9 mouse cellular contexts compared by ENCODE assay signal in the genomic region with DNA sequence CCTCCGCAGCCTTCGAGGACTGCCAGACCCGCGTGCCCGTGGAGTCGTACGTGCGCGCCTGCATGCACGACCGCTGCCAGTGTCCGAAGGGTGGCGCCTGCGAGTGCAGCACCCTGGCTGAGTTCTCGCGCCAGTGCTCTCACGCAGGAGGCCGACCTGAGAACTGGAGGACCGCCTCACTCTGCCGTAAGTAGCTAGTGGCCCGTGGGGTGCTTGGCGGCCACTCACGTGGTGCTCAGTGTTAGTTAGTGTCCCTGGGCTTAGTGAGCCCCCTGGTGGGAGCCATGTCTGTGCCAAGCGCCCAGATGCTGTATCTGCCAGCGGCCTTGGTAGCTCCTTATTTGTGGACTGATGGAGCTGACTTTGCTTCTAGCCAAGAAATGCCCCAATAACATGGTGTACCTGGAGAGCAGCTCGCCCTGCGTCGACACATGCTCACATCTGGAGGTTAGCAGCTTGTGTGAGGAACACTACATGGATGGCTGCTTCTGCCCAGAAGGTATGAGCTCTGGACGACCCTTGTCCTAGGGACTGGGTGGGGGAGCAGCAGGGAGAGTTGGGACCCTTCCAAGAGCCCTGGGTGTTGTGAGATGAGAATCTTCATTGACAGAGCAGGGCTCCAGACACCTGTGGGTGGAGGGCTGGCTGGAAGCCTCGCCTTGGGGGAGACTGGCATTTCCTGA. TPM values are rescaled to one million over a fixed set of nuclear protein-coding genes. Genes with fewer than 3 reads are reported as not detected.
DNase-seq lines count a peak whose midpoint lies in the region; ATAC-seq and TF ChIP-seq lines count a peak whose summit lies in the region.
"Had no signal": no experiment of that assay in that cellular context is flagged by ENCODE, and none has a peak within 500 bp of the region (broad histone marks: within the 10 kb centered on the region; RNA-seq: fewer than 3 reads in every experiment).

No protein-coding gene starts in this region.

- no peak for DNase-seq in layer of hippocampus, adult 2 months (ENCODE audit: low spot score in 2 of 2)
- DNase-seq in layer of hippocampus, adult 9-10 months (ENCODE audit: low spot score), result no peak
- peak; percentile 12 for DNase-seq in embryonic facial prominence, embryonic 14.5 days (ENCODE audit: low spot score)
- DNase-seq in splenic B cell, adult 2 months (ENCODE audit: low read depth, low spot score), result peak; percentile 11
- DNase-seq in frontal cortex, postnatal 14 days (ENCODE audit: low spot score in 2 of 2), result no peak

- H3K27ac ChIP-seq in layer of hippocampus, adult 2 months, result no peak overlapping the region
- no peak overlapping the region for H3K27ac ChIP-seq in embryonic facial prominence, embryonic 14.5 days (replicated peaks; ENCODE audit: low read depth, low read length)
- no peak overlapping the region for H3K27ac ChIP-seq in intestine, postnatal 0 days (ENCODE audit: low read depth, low read length)
- H3K27ac ChIP-seq in lung, embryonic 15.5 days, result no peak overlapping the region

- no peaks in the 10 kb centered on the region for H3K9me3 ChIP-seq in embryonic facial prominence, embryonic 14.5 days (ENCODE audit: control insufficient read depth, low read length)
- H3K9me3 ChIP-seq in intestine, postnatal 0 days (ENCODE audit: control insufficient read depth), result no peaks in the 10 kb centered on the region
- H3K9me3 ChIP-seq in lung, embryonic 15.5 days, result no peaks in the 10 kb centered on the region

- peak overlapping the region; percentile 50 for H3K4me2 ChIP-seq in embryonic facial prominence, embryonic 14.5 days (ENCODE audit: low read depth, low read length)
- peak overlapping the region; percentile 4; the same call in 1 of the 2 replicates for H3K4me2 ChIP-seq in intestine, postnatal 0 days (replicated peaks; ENCODE audit: low read depth)
- peak overlapping the region; percentile 53 for H3K4me2 ChIP-seq in lung, embryonic 15.5 days

- H3K4me1 ChIP-seq in embryonic facial prominence, embryonic 14.5 days (ENCODE audit: control insufficient read depth, insufficient read depth, low read length), result 0 out of 2 replicates have a peak, but pooled peaks cover 4% of the 10 kb centered on the region
- H3K4me1 ChIP-seq in intestine, postnatal 0 days (replicated peaks; ENCODE audit: control insufficient read depth, insufficient read depth, low read length), result no peaks in the 10 kb centered on the region
- H3K4me1 ChIP-seq in lung, embryonic 15.5 days, result no peaks in the 10 kb centered on the region

- peak; percentile 44 for TF ChIP-seq CTCF in layer of hippocampus, adult 2 months (conservative IDR thresholded peaks at IDR 0.05)
- TF ChIP-seq CTCF in intestine, postnatal 0 days (IDR thresholded peaks at IDR 0.05; ENCODE audit: low read depth), result peak; percentile 52; the same call in 1 of the 2 replicates

- H3K36me3 ChIP-seq in embryonic facial prominence, embryonic 14.5 days (ENCODE audit: control insufficient read depth, insufficient read depth, low read length), result no peaks in the 10 kb centered on the region
- H3K36me3 ChIP-seq in intestine, postnatal 0 days (ENCODE audit: control insufficient read depth, insufficient read depth), result no peaks in the 10 kb centered on the region
- H3K36me3 ChIP-seq in lung, embryonic 15.5 days, result no peaks in the 10 kb centered on the region
- H3K36me3 ChIP-seq in splenic B cell, adult 2 months (ENCODE audit: control insufficient read depth, insufficient read depth, low read length, poor library complexity, severe bottlenecking), result no peaks in the 10 kb centered on the region

- H3K4me3 ChIP-seq in layer of hippocampus, adult 2 months, result no peak overlapping the region
- peak overlapping the region; percentile 11; the same call in 1 of the 2 replicates for H3K4me3 ChIP-seq in embryonic facial prominence, embryonic 14.5 days (ENCODE audit: low read depth, low read length)
- no peak overlapping the region for H3K4me3 ChIP-seq in intestine, postnatal 0 days (ENCODE audit: low read depth, low read length)
- H3K4me3 ChIP-seq in lung, embryonic 15.5 days, result peak overlapping the region; percentile 11

- 0 out of 2 replicates have a peak, but pooled peaks have one; percentile 45 for ATAC-seq in embryonic facial prominence, embryonic 14.5 days (ENCODE audit: low read depth)
- no peak for ATAC-seq in intestine, postnatal 0 days
- ATAC-seq in lung, embryonic 15.5 days (ENCODE audit: borderline replicate concordance, extremely low read depth, low FRiP score, low TSS enrichment), result no peak; the same call in 1 of the 2 replicates
- no peak for ATAC-seq in erythroblast, adult 5-6 weeks (replicated peaks; ENCODE audit: low FRiP score, poor library complexity, severe bottlenecking)

- WGBS in embryonic facial prominence, embryonic 14.5 days, result 52% methylated on average over 22 of the region's 30 CpGs
- 40% methylated on average over 30 of the region's 30 CpGs for WGBS in intestine, postnatal 0 days
- 41% methylated on average over 30 of the region's 30 CpGs for WGBS in lung, embryonic 15.5 days

- H3K9ac ChIP-seq in embryonic facial prominence, embryonic 14.5 days (ENCODE audit: low read depth, low read length), result no peak overlapping the region
- H3K9ac ChIP-seq in intestine, postnatal 0 days (ENCODE audit: low read depth, low read length), result no peak overlapping the region
- no peak overlapping the region for H3K9ac ChIP-seq in lung, embryonic 15.5 days

- no peaks in the 10 kb centered on the region for H3K27me3 ChIP-seq in embryonic facial prominence, embryonic 14.5 days (replicated peaks; ENCODE audit: control insufficient read depth, insufficient read depth, low read length)
- no peaks in the 10 kb centered on the region; the same call in 1 of the 2 replicates for H3K27me3 ChIP-seq in intestine, postnatal 0 days (replicated peaks; ENCODE audit: control insufficient read depth, insufficient read depth, low read length)
- H3K27me3 ChIP-seq in lung, embryonic 15.5 days, result no peaks in the 10 kb centered on the region
- no peaks in the 10 kb centered on the region for H3K27me3 ChIP-seq in splenic B cell, adult 2 months (ENCODE audit: control insufficient read depth, insufficient read depth, low read length, poor library complexity, severe bottlenecking)

RNA-seq across cellular contexts. Expression of a gene that starts 3.6 kb away (rescaled TPM):
- total RNA-seq in layer of hippocampus, adult 2 months (2021), result under 1 TPM in 1 of 2 experiments, not detected in 1; 0.27 TPM
- 0.68 and 1.3 TPM in 2 replicates for polyA plus RNA-seq in embryonic facial prominence, embryonic 14.5 days (2014; fragmentation: Nextera tagmentation; extraction: Ambion mirVana)
- 167 and 175 TPM in 2 replicates for polyA plus RNA-seq in intestine, postnatal 0 days (2015; fragmentation: Nextera tagmentation; extraction: Ambion mirVana)
- 0.08 and 0.37 TPM in 2 replicates for polyA plus RNA-seq in lung, embryonic 15.5 days (2015; fragmentation: Nextera tagmentation; extraction: Ambion mirVana)
- total RNA-seq in erythroblast, adult 5-6 weeks (2015; ENCODE audit: low replicate concordance), result 1.3 TPM in 1 of 2 replicates, not detected in the other
- 0.26 and 0.28 TPM in 2 replicates for total RNA-seq in erythroblast, adult 5-6 weeks (2017; ENCODE audit: low replicate concordance)

RNA-seq across cellular contexts. Expression of a gene that starts 38.6 kb away (rescaled TPM):
- total RNA-seq in layer of hippocampus, adult 2 months (2021), result not detected
- polyA plus RNA-seq in embryonic facial prominence, embryonic 14.5 days (2014; fragmentation: Nextera tagmentation; extraction: Ambion mirVana), result 0.17 and 0.19 TPM in 2 replicates
- polyA plus RNA-seq in intestine, postnatal 0 days (2015; fragmentation: Nextera tagmentation; extraction: Ambion mirVana), result 8.9 and 9.8 TPM in 2 replicates
- 0.07 and 0.11 TPM in 2 replicates for polyA plus RNA-seq in lung, embryonic 15.5 days (2015; fragmentation: Nextera tagmentation; extraction: Ambion mirVana)
- total RNA-seq in erythroblast, adult 5-6 weeks (2015; ENCODE audit: low replicate concordance), result under 0.01 TPM in 1 of 2 replicates, not detected in the other
- total RNA-seq in erythroblast, adult 5-6 weeks (2017; ENCODE audit: low replicate concordance), result 0.28 TPM in 1 of 2 replicates, not detected in the other
- total RNA-seq: left cerebral cortex, postnatal 10 days had no signal

Comparison
In these comparisons a context has a peak if more than half of its experiments do, and no peak if none do; other contexts are left out.
1. DNase-seq: peak in embryonic facial prominence, embryonic 14.5 days (single experiment) and splenic B cell, adult 2 months (single experiment); none in layer of hippocampus, adult 2 months (0 of 2), layer of hippocampus, adult 9-10 months (single experiment) and frontal cortex, postnatal 14 days (0 of 2).
2. H3K4me3 ChIP-seq: peak in embryonic facial prominence, embryonic 14.5 days (single experiment) and lung, embryonic 15.5 days (single experiment); none in layer of hippocampus, adult 2 months (single experiment) and intestine, postnatal 0 days (single experiment).
3. RNA of a gene that starts 3.6 kb away (polyA plus RNA-seq): 167 to 175 TPM in intestine, postnatal 0 days; 0.68 to 1.3 TPM in embryonic facial prominence, embryonic 14.5 days and 0.08 to 0.37 TPM in lung, embryonic 15.5 days; every median in the first group is over 10 times any median in the second.
4. Peak in every context shown above with its lines, with median percentiles within 50 percentile points of each other: H3K4me2 ChIP-seq.